Mouse (Mus musculus) adrenal gland (tissue): ENCODE measurements around the gene Slit3.

Experiments used
- intact Hi-C: fragments of 180-260 bp; cut with DNase I; formaldehyde crosslinking; loops from one replicate; pipeline ENCODE4 v1.15.1; 2025

Gene Slit3

DNA sequence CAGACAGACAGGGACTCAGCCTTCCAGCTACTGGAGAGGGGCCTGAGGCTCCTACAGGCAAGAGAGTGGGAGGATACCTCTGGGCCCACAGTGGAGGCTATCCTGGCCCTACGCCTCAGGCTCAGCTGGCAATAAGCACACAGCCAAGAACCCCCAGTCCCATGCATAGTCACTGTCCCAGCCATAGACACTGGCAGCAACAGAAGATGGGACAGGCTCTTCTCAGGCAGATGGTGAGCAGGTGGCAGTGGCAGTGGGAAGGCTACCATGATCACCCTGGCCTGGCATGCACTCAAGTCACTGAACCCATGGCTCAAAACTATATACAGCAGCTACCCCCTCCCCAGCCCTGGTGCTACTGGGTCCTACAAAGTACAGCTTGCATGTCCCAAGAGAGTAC is 547.7 kb downstream of the Slit3 start:
- intact Hi-C loops: loop anchor here (5.0 to 10.0 kb wide), 2 partner anchors 216 to 824 kb away; no protein-coding TSS in a partner anchor

DNA sequence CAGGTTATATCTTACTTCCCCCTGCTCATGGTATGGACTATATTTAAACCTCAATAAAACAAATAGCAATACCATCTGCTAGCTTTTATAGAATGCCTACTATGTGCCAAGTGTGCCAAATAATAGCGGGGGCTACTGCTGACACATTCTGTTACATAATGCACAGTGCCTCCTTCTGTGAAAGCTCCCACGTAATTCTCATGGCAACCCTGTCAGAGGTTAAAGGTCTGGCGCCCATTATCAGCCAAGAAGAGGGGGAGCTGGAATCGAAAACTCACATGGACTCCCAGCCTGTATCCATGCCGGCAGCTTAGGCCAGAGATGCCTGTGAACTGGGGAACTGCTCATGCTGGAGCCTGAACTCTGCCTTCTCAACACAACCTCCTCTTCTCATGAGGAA is 548.5 kb downstream of the Slit3 start:
- intact Hi-C loops: loop anchor here (5.0 to 10.0 kb wide), 2 partner anchors 217 to 825 kb away; no protein-coding TSS in a partner anchor

DNA sequence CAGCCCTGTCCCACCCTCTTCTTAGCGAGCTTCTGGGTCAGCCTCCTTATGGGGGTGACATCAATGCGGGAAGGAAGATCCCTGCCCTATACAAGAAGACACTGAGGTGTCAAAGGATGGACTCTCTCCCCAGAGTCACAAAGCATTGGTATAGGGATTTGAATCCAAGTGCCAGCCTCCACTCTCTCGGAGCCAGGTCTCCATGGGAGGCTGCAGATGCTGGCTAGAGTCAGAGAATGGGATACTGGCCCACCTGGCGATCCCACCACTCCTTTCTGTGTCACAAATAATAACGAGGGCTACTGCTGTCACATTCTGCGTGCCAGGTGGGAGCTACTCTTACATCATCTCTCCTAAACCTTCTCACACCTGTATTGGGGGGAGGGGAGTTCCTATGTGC is 549.2 kb downstream of the Slit3 start:
- intact Hi-C loops: loop anchor here (10.0 kb wide), 1 partner anchor 545 kb away; the partner anchor contains the start of gene Slit3

DNA sequence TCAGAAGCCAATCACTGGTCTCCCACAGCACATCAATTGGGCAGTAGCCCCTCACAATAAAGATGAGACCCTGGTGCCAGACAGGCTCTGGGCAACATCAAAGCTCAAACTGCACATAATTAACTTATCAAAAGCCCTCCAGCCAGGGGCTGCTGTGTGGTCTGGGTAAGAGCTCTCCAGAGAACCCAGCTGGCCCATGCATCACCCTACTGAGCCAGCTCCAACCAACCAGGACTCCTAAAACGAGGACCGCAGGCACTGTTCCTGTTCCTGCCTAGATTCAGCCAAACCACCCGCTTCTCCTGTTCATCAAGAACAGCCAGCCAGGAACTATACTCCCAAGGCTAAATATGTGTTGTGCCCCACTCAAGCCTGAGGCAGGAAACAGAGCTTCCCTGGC is 549.7 kb downstream of the Slit3 start:
- intact Hi-C loops: loop anchor here (10.0 kb wide), 1 partner anchor 546 kb away; the partner anchor contains the start of gene Slit3

DNA sequence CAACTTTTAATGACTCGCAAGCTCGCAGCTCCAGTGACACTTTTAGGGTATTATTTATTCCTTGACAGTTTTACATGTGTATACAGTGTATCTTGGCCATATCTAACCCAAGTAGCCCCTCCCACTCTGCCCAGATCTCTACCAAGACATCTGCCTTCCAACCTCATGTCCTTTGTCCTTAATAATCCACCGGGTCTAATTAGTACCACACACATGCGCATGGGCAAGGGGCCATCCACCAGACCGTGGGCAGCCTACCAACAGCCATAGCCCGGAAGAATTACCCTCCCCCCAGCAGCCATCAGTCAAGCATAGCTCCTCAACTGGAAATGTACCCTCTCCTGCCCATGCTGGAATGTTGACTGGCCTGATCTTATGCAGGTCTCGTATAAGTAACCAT is 552.0 kb downstream of the Slit3 start:
- intact Hi-C loops: loop anchor here (10.0 kb wide), 1 partner anchor 548 kb away; the partner anchor contains the start of gene Slit3

DNA sequence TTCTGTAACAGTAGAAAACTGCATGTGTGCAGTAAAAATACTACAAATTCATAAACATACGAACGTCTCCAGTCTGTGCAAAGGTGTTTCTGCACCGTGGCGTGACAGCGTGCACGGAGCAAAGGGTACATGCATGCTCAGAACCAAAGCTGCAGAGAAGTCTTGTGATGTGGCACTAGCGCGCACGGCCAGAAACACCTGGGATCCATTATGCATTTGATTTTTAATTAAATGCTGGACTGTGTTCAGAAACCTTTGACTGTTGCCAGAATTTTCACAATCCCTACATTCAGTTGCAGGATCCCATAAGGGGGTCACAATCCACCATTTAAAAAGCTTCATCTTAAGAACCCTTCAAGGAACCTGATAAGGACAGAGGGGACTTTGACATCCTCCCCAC is 553.2 kb downstream of the Slit3 start:
- intact Hi-C loops: loop anchor here (10.0 kb wide), 1 partner anchor 549 kb away; the partner anchor contains the start of gene Slit3

DNA sequence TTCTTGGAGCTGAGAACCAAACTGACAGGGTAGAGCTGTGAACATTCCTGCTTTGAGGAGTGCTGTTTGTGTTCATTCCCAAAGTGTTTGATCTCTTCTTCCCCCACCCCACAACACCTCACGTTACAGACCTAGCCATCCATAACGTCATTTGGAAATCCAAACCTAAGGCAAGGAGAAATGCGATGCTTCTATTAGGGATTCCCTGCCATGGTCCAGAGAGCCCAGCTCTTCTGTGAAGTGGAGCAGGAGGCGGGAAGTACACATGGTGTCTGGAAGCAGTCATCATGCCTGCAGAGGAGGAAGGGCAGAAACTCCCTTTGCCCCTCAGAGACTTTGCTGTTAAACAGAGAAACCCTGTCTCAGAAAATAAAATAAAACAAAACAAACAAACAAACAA is 555.7 kb downstream of the Slit3 start:
- intact Hi-C loops: loop anchor here (10.0 kb wide), 1 partner anchor 552 kb away; the partner anchor contains the start of gene Slit3

DNA sequence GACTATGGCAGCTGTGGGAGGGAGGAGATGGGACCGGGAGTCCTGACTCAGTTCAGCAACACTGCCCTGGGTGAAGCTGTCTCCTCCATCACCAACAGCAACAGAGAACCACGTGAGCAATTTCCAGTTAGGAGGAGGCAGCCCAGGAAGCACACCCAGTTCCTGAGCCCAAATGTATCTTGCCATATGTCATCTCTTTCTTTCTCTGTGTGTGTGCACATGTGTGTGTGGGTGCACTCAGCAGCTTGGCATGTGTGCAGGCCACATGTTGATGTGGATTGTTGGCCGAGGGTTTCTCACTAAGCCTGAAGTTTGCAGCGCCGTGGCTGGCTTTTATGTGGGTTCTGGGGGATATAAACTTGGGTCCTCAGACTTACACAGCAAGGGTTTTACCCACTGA is 559.0 kb downstream of the Slit3 start:
- intact Hi-C loops: loop anchor here (10.0 kb wide), 1 partner anchor 555 kb away; the partner anchor contains the start of gene Slit3

DNA sequence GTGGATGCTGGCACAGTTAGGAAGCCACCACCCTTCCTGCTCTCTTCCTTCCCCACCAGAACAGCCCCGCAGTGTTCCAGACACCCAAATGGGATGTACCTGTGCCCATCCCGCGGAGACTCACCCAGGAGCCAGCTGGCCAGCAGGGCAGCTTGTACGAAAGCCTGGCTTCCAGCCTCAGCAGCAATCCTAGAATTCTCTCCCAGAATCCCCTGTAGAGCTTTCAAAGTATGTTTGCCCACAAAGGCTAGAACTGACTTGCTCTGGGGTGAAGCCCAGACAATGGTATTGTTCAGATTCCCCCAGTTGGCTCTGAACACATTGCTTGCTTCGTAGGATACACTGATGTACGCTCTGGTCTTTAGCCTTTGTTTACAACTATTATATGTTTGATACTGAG is 566.3 kb downstream of the Slit3 start:
- intact Hi-C loops: no loop called here

DNA sequence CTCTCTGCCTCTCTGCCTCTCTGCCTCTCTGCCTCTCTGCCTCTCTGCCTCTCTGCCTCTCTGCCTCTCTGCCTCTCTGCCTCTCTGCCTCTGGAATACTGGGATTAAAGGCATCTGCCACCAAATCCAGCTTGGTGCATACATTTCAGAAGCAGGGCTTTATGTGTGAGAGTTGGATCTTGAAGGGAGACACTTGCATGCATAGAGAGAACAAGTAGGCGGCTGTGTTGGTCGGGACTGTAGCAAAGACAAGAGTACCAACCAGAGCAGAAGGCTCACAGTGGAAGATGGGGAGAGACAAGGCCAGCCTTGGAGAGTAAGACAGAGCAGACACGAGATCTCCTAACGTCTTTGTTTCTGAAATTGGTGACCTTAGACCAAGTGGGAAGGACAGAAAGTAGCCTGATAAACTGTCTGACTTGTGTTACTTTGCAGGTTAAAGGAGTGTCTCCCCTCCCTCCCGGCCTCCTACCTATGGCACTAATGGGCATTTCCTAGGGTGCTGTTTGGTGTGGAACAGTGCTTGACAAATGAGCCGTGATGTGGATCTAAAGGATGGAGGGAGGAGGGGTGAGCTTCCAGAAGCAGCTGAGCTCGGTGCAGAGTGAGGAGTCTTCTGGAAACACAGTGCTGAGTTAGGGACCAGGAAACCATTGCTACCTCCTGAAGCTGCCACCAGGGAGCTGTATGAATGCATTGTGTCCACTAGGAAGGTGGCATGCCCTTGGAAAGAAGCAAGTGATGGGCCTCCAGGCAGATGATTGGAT is 569.7 kb downstream of the Slit3 start:
- intact Hi-C loops: loop anchor here (10.0 kb wide), 1 partner anchor 846 kb away; no protein-coding TSS in a partner anchor

DNA sequence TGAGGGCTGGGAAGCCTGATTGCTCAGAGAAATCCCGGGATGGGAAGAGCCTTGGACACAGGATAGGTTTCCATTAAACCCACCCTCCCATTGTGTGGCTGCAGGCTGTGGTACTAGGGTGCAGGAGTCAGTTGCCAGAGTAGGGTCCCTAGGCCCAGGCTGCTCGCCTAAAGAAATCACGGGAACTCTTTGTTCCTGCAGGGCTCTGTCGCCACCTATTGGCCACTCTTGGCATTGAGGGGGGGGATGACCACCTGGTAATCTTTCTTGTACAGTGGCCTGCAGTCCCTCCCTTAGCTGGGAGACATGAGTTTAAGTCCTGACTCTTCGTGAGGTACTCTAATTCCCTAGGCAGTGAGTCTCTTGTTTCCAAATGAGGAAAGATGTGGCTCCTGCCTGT is 572.1 kb downstream of the Slit3 start:
- intact Hi-C loops: loop anchor here (10.0 kb wide), 1 partner anchor 848 kb away; no protein-coding TSS in a partner anchor

DNA sequence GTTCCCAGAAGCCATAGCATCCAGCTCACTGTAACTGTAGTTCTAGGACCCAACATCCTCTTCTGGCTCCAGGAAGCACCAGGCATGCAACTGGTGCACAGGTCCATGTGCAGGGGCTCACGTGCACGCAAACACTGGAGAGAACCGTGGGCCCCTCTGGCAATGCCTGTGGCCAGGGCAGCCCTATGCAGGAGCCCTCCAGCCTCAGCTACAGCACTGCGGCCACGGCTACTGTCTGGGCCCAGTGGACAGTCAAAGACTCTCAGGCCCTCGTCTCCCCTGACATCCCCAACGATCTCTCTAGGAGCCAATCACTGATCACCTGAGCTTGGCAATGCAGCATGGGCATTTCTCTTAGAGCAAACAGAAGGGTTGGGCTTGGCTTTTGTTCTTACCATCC is 572.6 kb downstream of the Slit3 start:
- intact Hi-C loops: loop anchor here (10.0 kb wide), 1 partner anchor 849 kb away; no protein-coding TSS in a partner anchor

DNA sequence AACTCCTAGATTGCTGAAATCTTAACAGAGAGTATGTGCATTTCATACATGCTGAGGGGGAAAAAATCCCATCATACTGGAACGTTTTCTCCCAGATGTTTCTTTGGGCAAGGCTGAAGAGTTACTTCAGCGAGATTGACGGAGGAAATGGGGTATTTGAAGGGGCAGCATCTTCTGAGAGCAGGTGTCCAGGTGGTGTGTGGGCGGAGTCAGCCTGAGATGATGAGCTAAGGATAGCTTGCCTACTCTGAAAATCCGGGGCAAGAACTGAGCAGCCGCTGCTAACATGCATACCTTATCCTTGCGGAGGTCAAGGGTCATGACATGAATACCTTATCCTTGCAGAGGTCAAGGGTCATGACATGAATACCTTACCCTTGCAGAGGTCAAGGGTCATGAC is 576.5 kb downstream of the Slit3 start:
- intact Hi-C loops: loop anchor here (10.0 kb wide), 1 partner anchor 853 kb away; no protein-coding TSS in a partner anchor

DNA sequence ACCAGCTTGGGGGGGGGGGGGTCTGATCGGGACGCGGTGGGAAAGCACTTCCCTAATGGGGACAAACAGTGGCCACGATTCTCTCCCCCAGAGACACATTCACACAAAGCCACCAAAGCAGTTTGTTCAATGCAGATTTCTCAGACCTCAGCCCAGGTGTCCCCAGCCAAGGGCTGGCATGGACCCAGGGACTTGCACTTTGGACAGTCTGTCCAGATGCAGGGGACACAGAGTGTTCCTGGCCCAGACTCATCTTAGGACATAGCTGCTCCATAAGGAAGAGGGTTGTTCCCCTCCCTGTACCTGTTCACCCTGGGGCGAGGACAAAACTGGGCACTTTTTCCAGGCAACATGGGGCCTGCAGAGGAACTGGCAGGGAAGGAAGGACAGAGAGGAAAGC is 577.9 kb downstream of the Slit3 start:
- intact Hi-C loops: loop anchor here (10.0 kb wide), 1 partner anchor 854 kb away; no protein-coding TSS in a partner anchor

DNA sequence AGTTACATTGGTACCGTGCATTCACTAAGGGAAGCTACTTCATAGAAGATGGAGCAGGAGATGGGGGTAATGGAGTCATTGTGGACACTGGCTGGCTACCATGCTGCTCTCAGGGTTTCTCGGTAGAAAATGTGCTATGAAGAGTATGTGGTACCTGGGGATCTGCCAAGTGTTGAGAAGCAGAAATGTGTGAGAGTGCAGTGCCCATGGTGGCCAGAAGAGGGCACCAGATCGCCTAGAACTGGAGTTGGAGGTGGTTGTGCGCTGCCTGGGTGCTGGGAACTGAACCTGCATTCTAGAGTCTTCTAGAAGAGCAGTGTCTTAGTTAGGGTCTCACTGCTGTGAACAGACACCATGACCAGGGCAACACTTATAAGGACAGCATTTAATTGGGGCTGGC is 582.4 kb downstream of the Slit3 start:
- intact Hi-C loops: no loop called here

DNA sequence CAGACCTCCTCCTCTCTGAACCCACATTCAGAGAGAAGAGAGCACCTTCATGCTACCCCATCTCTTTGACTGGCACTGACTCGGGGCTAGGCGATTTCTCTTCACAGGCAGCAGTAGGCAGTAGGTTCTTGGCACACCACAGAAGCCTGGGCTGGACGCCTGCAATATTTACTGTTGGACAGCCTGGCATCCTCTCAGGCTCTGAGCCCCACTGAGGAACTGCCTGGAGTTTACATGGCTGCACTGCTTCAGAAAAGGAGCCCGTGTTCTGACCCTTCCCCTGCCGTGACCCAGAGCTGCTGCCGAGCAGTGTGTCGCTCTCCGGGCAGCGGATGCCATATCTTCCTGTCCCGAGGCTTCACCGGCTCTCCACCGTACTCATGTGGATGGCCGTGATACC is 583.4 kb downstream of the Slit3 start:
- intact Hi-C loops: no loop called here

DNA sequence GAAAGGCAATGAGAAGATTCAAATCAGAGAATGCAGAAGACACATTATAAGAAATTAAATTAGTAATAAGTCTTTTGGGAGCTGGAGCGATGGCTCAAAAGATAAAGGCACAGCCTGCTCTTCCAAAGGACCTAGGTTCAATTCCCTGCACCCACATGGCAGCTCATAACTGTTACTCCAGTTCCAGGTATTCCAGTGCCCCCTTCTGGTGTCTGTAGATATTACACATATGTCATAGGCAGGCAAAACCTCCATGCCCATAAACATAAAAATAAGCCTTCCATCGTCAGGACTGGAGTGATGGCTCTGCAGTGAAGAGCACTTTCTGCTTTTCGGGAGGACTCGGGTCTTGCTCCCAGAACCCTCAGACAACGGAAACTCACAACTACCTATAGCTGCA is 583.9 kb downstream of the Slit3 start:
- intact Hi-C loops: no loop called here

DNA sequence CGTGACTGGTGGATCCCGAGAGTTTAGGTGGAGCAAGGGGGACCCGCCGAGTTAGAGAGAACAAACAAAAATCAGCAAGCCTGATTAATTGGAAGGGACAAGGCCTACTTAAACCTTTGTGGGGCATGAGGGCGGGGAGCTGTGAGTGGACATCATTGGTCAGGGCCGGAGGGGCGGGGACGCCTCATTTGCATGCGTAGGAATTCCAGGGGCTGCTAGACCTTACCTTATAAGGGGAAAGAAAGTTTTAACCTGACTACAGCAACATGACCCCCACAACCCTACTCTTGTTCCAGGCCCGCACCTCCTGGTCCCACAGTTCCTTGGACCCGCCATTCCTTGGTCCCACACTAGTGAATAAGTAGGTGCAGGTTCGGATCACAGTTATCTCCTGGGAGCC is 586.4 kb downstream of the Slit3 start:
- intact Hi-C loops: no loop called here

DNA sequence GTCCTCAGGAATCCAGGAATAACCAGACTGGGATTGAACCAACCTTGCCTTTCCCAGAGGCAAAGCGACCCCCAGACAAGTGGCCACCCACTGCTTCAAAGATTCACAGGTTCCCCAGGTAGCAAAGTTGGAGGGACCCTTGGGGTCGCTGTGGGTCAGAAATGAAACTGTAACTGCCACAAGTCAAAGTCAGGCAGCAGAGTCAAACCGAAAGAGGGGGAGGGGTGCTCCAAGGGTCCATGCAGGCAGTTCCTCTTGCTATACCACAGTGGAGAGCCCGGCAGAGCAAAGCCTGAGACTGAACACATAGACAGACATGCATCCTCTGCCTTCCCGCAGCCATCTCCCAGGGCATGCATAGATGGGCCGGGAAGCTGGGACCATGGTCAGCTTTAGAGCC is 590.3 kb downstream of the Slit3 start:
- intact Hi-C loops: no loop called here

DNA sequence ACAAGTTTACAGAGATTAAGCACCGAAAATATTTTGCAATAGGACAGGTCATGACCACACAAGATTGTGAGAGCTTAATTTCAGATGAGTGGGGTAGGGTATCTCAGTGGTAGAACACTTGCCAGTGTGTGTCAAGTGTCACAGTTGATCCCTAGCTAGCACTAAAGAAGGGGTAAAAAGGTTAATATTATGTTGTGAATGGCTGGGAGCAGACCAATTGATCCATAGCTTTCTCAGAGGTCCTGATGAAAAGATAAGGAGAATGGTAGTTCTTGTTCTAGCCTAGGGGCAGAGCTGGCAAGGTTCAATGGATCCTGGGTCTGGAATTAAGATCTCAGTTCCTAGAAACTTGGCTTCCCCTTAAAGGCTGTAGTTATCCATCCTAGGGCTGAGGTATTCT is 597.9 kb downstream of the Slit3 start:
- intact Hi-C loops: no loop called here

DNA sequence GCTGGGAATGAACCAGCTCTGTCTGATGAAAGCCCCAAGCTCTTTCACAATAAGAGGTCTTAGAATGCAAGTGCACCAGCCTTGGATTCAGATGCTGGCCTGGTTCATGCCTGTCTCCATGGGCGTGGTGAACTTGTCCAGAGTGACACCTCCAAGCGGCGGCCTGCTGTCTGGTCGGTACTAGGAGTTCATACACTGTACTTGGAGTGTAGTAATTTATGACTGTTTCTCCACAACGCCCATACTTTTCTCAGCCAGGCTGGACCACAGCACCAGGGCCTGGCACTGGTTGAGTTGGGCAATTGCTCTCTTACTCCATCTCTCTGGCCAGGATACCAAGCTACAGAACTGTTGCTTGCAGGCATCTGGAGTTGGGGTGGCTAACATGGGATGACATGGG is 602.9 kb downstream of the Slit3 start:
- intact Hi-C loops: no loop called here

DNA sequence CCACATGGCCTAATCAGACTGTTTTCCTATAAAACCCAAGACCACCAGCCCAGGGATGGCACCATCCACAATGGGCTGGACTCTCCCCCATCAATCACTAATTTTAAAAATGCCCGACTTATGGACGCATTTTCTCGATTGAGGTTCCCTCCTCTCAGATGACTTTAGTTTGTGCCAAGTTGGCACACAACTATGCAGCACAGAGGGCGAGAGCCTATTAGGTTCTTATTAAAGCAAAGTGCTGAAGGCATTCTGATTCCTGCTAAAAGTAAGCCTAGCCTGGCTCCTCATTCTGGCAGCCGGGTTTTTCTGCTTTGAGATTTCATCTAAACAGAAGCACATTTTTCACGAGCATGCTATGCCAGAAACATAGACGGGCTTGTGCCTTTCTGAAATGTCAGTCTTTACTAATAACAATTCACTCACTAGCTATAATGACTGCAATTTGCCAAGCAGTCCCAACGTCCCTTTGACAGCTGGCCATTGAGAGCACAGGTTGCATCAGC is 605.4 kb downstream of the Slit3 start:
- intact Hi-C loops: no loop called here
